Comparison of ENCODE assay signal across 17 mouse cellular contexts in the genomic region with DNA sequence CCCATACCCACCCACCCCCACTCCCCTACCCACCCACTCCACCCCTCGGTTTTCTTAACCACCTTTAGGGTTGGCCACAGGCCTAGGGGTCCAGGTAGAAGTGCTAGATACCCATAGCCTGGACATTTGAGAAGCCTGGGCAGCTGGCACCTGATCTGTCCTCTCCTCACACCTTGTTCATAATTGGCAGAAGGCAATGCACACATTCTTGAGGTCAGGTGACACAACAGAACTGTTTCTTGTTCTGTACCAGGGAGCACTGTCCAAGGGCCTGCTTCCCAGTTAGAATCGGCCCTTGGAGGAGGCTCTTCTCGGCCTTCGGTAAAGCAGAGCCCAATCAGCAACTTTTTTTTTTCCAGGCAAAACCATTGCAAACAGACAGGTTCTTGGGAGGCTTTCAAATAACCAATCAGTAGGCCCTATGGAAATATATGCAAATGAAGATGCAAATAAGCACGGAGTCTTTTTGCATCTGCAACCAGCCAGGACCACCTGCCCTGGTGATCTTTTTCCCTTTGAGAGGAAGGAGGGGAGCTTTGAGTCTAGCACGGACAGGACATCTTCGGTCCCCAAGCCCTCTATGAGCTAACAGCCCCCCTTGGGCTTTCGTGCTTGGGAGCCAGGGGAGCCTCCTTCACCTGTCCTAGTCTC. TPM values are rescaled to one million over a fixed set of nuclear protein-coding genes. Genes with fewer than 3 reads are reported as not detected.
A peak's percentile ranks its signal among the peaks of the same experiment; 100 is the strongest.
DNase-seq lines count a peak whose midpoint lies in the region; ATAC-seq and TF ChIP-seq lines count a peak whose summit lies in the region.
"Had no signal": no experiment of that assay in that cellular context is flagged by ENCODE, and none has a peak within 500 bp of the region (broad histone marks: within the 10 kb centered on the region; RNA-seq: fewer than 3 reads in every experiment).

No protein-coding gene starts in this region.

- H3K9ac ChIP-seq in hindbrain, embryonic 12.5 days: no peak overlapping the region; the same call in 1 of the 2 replicates
- H3K9ac ChIP-seq in hindbrain, embryonic 16.5 days (ENCODE audit: low read depth, low read length): no peak overlapping the region
- H3K9ac ChIP-seq in midbrain, embryonic 13.5 days (replicated peaks): no peak overlapping the region
- no peak overlapping the region for H3K9ac ChIP-seq in ES-E14 (ENCODE audit: insufficient read depth, low read depth, low read length, poor library complexity, severe bottlenecking)
- H3K9ac ChIP-seq in forebrain, embryonic 14.5 days (ENCODE audit: low read length): no peak overlapping the region
- H3K9ac ChIP-seq: embryonic facial prominence, embryonic 13.5 days; hindbrain, embryonic 15.5 days; limb, embryonic 12.5 days; liver, embryonic 13.5 days had no signal

- no peaks in the 10 kb centered on the region for H3K36me3 ChIP-seq in hindbrain, embryonic 12.5 days
- no peaks in the 10 kb centered on the region for H3K36me3 ChIP-seq in hindbrain, embryonic 16.5 days (ENCODE audit: control insufficient read depth, insufficient read depth, low read length)
- H3K36me3 ChIP-seq in midbrain, embryonic 13.5 days: no peaks in the 10 kb centered on the region
- H3K36me3 ChIP-seq in midbrain, embryonic 10.5 days: no peaks in the 10 kb centered on the region
- H3K36me3 ChIP-seq in ES-E14 (ENCODE audit: control insufficient read depth, insufficient read depth, low read length, poor library complexity, severe bottlenecking): no peaks in the 10 kb centered on the region
- no peaks in the 10 kb centered on the region for H3K36me3 ChIP-seq in forebrain, embryonic 14.5 days (ENCODE audit: control insufficient read depth, insufficient read depth, low read length)
- H3K36me3 ChIP-seq: embryonic facial prominence, embryonic 13.5 days; hindbrain, embryonic 15.5 days; limb, embryonic 12.5 days; liver, embryonic 13.5 days had no signal

- peak overlapping the region; percentile 64 for H3K27ac ChIP-seq in hindbrain, embryonic 12.5 days
- no peak overlapping the region for H3K27ac ChIP-seq in hindbrain, embryonic 16.5 days (ENCODE audit: low read depth, low read length)
- H3K27ac ChIP-seq in midbrain, embryonic 13.5 days: peak overlapping the region; percentile 67
- H3K27ac ChIP-seq in midbrain, embryonic 10.5 days (replicated peaks): no peak overlapping the region
- H3K27ac ChIP-seq in ES-E14 (ENCODE audit: insufficient read depth, low read depth, low read length, poor library complexity, severe bottlenecking): no peak overlapping the region
- peak overlapping the region; percentile 58 for H3K27ac ChIP-seq in forebrain, embryonic 14.5 days (ENCODE audit: low read depth, low read length)
- H3K27ac ChIP-seq: embryonic facial prominence, embryonic 13.5 days; hindbrain, embryonic 15.5 days; limb, embryonic 12.5 days; liver, embryonic 13.5 days had no signal

- no peak overlapping the region for H3K4me3 ChIP-seq in hindbrain, embryonic 12.5 days
- H3K4me3 ChIP-seq in hindbrain, embryonic 16.5 days (ENCODE audit: low read length): no peak overlapping the region
- H3K4me3 ChIP-seq in midbrain, embryonic 13.5 days (replicated peaks): no peak overlapping the region
- H3K4me3 ChIP-seq in midbrain, embryonic 10.5 days: no peak overlapping the region
- H3K4me3 ChIP-seq in ES-E14 (ENCODE audit: insufficient read depth in 1 of 2, low read depth in 1 of 2, low read length in 2 of 2, poor library complexity in 1 of 2, severe bottlenecking in 1 of 2): peak overlapping the region in 1 of 2 experiments; percentile 51; a peak in 1 of 4 replicates
- H3K4me3 ChIP-seq in forebrain, embryonic 14.5 days (ENCODE audit: low read depth, low read length): no peak overlapping the region
- H3K4me3 ChIP-seq: embryonic facial prominence, embryonic 13.5 days; hindbrain, embryonic 15.5 days; limb, embryonic 12.5 days; liver, embryonic 13.5 days had no signal

- H3K4me1 ChIP-seq in hindbrain, embryonic 12.5 days: peaks cover 47% of the 10 kb centered on the region
- H3K4me1 ChIP-seq in hindbrain, embryonic 16.5 days (ENCODE audit: control insufficient read depth, insufficient read depth, low read depth, low read length): peaks cover 25% of the 10 kb centered on the region
- peaks cover 56% of the 10 kb centered on the region for H3K4me1 ChIP-seq in midbrain, embryonic 13.5 days (replicated peaks)
- H3K4me1 ChIP-seq in midbrain, embryonic 10.5 days: peaks cover 50% of the 10 kb centered on the region
- peaks cover 8 to 13% of the 10 kb centered on the region in 2 experiments; a peak in 3 of 4 replicates for H3K4me1 ChIP-seq in ES-E14 (ENCODE audit: control insufficient read depth in 2 of 2, insufficient read depth in 2 of 2, low read length in 2 of 2, poor library complexity in 1 of 2)
- peaks cover 34% of the 10 kb centered on the region for H3K4me1 ChIP-seq in forebrain, embryonic 14.5 days (ENCODE audit: control insufficient read depth, insufficient read depth, low read length)
- H3K4me1 ChIP-seq: liver, embryonic 13.5 days had no signal

- H3K27me3 ChIP-seq in hindbrain, embryonic 12.5 days: peaks cover 28% of the 10 kb centered on the region
- peaks cover 9% of the 10 kb centered on the region for H3K27me3 ChIP-seq in hindbrain, embryonic 16.5 days (replicated peaks; ENCODE audit: control insufficient read depth, insufficient read depth, low read length)
- H3K27me3 ChIP-seq in midbrain, embryonic 13.5 days: peaks cover 37% of the 10 kb centered on the region
- H3K27me3 ChIP-seq in midbrain, embryonic 10.5 days (ENCODE audit: low read depth, poor library complexity, severe bottlenecking): peaks cover 65% of the 10 kb centered on the region
- 0 out of 2 replicates have a peak, but pooled peaks cover 8% of the 10 kb centered on the region for H3K27me3 ChIP-seq in forebrain, embryonic 14.5 days (replicated peaks; ENCODE audit: control insufficient read depth, insufficient read depth, low read length)

- no peak overlapping the region for H3K4me2 ChIP-seq in hindbrain, embryonic 12.5 days (replicated peaks)
- no peak overlapping the region for H3K4me2 ChIP-seq in hindbrain, embryonic 16.5 days (ENCODE audit: low read length)
- H3K4me2 ChIP-seq in midbrain, embryonic 13.5 days (replicated peaks): no peak overlapping the region
- no peak overlapping the region for H3K4me2 ChIP-seq in forebrain, embryonic 14.5 days (ENCODE audit: low read length)
- H3K4me2 ChIP-seq: embryonic facial prominence, embryonic 13.5 days; hindbrain, embryonic 15.5 days; limb, embryonic 12.5 days; liver, embryonic 13.5 days had no signal

- no peaks in the 10 kb centered on the region for H3K9me3 ChIP-seq in hindbrain, embryonic 12.5 days (replicated peaks)
- no peaks in the 10 kb centered on the region for H3K9me3 ChIP-seq in hindbrain, embryonic 16.5 days (ENCODE audit: control insufficient read depth, low read length)
- no peaks in the 10 kb centered on the region for H3K9me3 ChIP-seq in midbrain, embryonic 13.5 days
- no peaks in the 10 kb centered on the region for H3K9me3 ChIP-seq in midbrain, embryonic 10.5 days (replicated peaks)
- no peaks in the 10 kb centered on the region for H3K9me3 ChIP-seq in ES-E14 (ENCODE audit: control insufficient read depth, insufficient read depth, low read depth, low read length)
- H3K9me3 ChIP-seq in forebrain, embryonic 14.5 days (replicated peaks; ENCODE audit: control insufficient read depth, low read length): no peaks in the 10 kb centered on the region
- H3K9me3 ChIP-seq: embryonic facial prominence, embryonic 13.5 days; hindbrain, embryonic 15.5 days; limb, embryonic 12.5 days; liver, embryonic 13.5 days had no signal

- DNase-seq in midbrain, embryonic 10.5 days (ENCODE audit: low spot score): no peak
- no peak for DNase-seq in ES-E14 (ENCODE audit: low read depth, low spot score)
- peak; percentile 87 for DNase-seq in forebrain, embryonic 14.5 days (ENCODE audit: low spot score)
- DNase-seq in spleen, postnatal 10 days (ENCODE audit: low spot score in 2 of 2): no peak
- DNase-seq: B cell, adult 2 months; cerebellum, adult 9-11 months; kidney, adult 18-20 months; kidney, postnatal 10 days; liver, embryonic 13.5 days; thymus, postnatal 14 days had no signal

- 24% methylated on average over 8 of the region's 8 CpGs for WGBS in hindbrain, embryonic 12.5 days
- WGBS in hindbrain, embryonic 16.5 days: 28% methylated on average over 8 of the region's 8 CpGs
- WGBS in midbrain, embryonic 13.5 days: 32% methylated on average over 8 of the region's 8 CpGs
- 53% methylated on average over 8 of the region's 8 CpGs for WGBS in midbrain, embryonic 10.5 days
- 21% methylated on average over 8 of the region's 8 CpGs for WGBS in forebrain, embryonic 14.5 days

- in situ Hi-C loops in ES-E14 (cut with MboI; ENCODE audit: low sequenced_read_pairs in 2 of 2, unreplicated experiment in 2 of 2): no loop called here

- no peak for ATAC-seq in hindbrain, embryonic 12.5 days (ENCODE audit: low FRiP score)
- ATAC-seq in hindbrain, embryonic 16.5 days: no peak
- ATAC-seq in midbrain, embryonic 13.5 days: no peak
- ATAC-seq in forebrain, embryonic 14.5 days: peak; percentile 49
- no peak for ATAC-seq in inflammation-experienced regulatory T-cells, adult 6 months

TF ChIP-seq in ES-E14, 5 proteins besides CTCF, POLR2A, EP300 and RAD21:
- TF ChIP-seq ZNF384 (IDR thresholded peaks at IDR 0.05; ENCODE audit: low read depth, low read length): peak; percentile 46; the same call in 1 of the 2 replicates
- no peak for TF ChIP-seq MAFK (IDR thresholded peaks at IDR 0.05; ENCODE audit: insufficient read depth, low read depth, low read length)

RNA-seq across cellular contexts. Expression of gene Casz1, which starts 36.4 kb away (rescaled TPM):
- polyA plus RNA-seq in hindbrain, embryonic 12.5 days (2016; fragmentation: Nextera tagmentation; extraction: Ambion mirVana): 7.1 and 8.9 TPM in 2 replicates
- polyA plus RNA-seq in hindbrain, embryonic 16.5 days (2015; fragmentation: Nextera tagmentation; extraction: Ambion mirVana): 4.4 and 5.6 TPM in 2 replicates
- polyA plus RNA-seq in midbrain, embryonic 13.5 days (2015; fragmentation: Nextera tagmentation; extraction: Ambion mirVana): 2.7 and 3.8 TPM in 2 replicates
- 2.9 and 6.3 TPM in 2 replicates for polyA plus RNA-seq in midbrain, embryonic 10.5 days (2016; fragmentation: Nextera tagmentation; extraction: Ambion mirVana)
- 4.0 and 11.0 TPM in 2 replicates for total RNA-seq in ES-E14 (2012; rRNA removed)
- polyA plus RNA-seq in forebrain, embryonic 14.5 days (2014; fragmentation: Nextera tagmentation; extraction: Ambion mirVana): 0.57 and 1.1 TPM in 2 replicates
- polyA plus RNA-seq in inflammation-experienced regulatory T-cells, adult 6 months (2017; shearing (Covaris generic)): 1 to 10 TPM in 1 of 3 experiments, under 1 TPM in 2; 0.58 to 1.8 (median 0.80) TPM

Comparison
In these comparisons a context has a peak if more than half of its experiments do, and no peak if none do; other contexts are left out.
1. H3K27ac ChIP-seq: peak in hindbrain, embryonic 12.5 days (single experiment), midbrain, embryonic 13.5 days (single experiment) and forebrain, embryonic 14.5 days (single experiment); none in hindbrain, embryonic 16.5 days (single experiment), midbrain, embryonic 10.5 days (single experiment) and ES-E14 (single experiment).